Mouse (Mus musculus): ENCODE measurements around the gene Elobl. TPM values are rescaled to one million over a fixed set of nuclear protein-coding genes. Genes with fewer than 3 reads are reported as not detected.

The Elobl gene
- total and polyA plus RNA-seq, 3 experiments: not detected

DNA sequence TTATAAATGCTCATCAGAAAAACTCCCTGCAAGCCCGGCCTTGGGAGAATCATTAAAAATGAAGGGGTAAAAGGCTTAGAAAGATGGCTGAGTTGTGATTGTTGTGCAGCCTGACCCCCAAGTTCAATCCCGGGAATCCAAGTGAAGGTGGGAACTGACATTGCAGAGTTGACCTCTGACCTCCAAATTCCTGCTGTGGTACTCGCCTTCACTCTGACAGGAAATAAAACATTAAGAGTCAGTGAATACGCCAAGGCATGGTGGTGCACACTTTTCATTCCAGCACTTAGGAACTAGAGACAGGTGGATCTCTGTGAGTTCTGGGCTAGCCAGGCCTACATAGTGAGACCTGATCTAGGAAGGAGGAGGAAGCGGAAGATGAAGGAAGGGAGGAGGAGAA lies 38.7 kb upstream of the Elobl start:
- DNase-seq (ENCODE audit: low spot score) (no peak), ATAC-seq (ENCODE audit: extremely low read depth, insufficient number of reproducible peaks, low FRiP score, poor library complexity, severe bottlenecking) (no peak)
- H3K9me3 ChIP-seq (replicated peaks): no peaks in the 10 kb centered on the region
- TF ChIP-seq CTCF (IDR thresholded peaks at IDR 0.05; ENCODE audit: low read depth, low read length) (no peak), GATA2 (IDR thresholded peaks at IDR 0.05; ENCODE audit: borderline replicate concordance, low read depth, low read length) (no peak), GATA1 (IDR thresholded peaks at IDR 0.05; ENCODE audit: borderline replicate concordance, low read length) (no peak)
- H3K27me3 ChIP-seq (ENCODE audit: insufficient read depth, low read length): no peaks in the 10 kb centered on the region
- H3K36me3 ChIP-seq (replicated peaks): peaks cover 94% of the 10 kb centered on the region
- peaks cover 57% of the 10 kb centered on the region for H3K4me1 ChIP-seq (ENCODE audit: insufficient read depth, low read depth, low read length)
- H3K4me3 ChIP-seq (ENCODE audit: low read depth, low read length): no peak overlapping the region

DNA sequence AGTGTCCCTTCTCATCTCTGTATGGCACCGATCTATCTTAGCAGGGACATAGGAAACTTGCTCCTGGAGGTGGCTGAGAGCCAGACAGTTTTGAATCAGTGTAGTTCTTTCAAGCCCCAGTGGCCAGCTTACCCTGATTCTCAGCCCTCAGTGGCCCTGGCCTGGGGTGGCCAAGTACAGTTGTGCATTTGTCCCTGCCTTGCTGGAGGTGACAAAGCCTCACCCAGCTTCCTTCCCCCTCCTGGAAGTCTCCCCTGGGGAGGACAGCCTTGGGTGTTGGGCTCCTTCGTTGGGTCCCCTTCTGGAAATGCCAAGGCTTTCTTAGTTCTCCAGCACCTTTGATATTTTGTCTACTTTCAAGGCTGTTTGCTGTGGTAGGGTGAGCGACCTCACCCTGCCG lies 37.0 kb upstream of the Elobl start:
- H3K4me3 ChIP-seq (ENCODE audit: low read depth, low read length): peak overlapping the region; percentile 53; the same call in 1 of the 2 replicates
- no peak for TF ChIP-seq GATA2 (IDR thresholded peaks at IDR 0.05; ENCODE audit: borderline replicate concordance, low read depth, low read length)
- no peak for TF ChIP-seq TAL1 (conservative IDR thresholded peaks at IDR 0.05; ENCODE audit: low read depth, low read length)
- TF ChIP-seq POLR2AphosphoS5 (IDR thresholded peaks at IDR 0.05; ENCODE audit: insufficient replicate concordance, low read depth, low read length): no peak
- no peak for TF ChIP-seq GATA1 (IDR thresholded peaks at IDR 0.05; ENCODE audit: borderline replicate concordance, low read length)
- no peak for TF ChIP-seq CTCF (IDR thresholded peaks at IDR 0.05; ENCODE audit: low read depth, low read length)
- H3K36me3 ChIP-seq (replicated peaks): peaks cover 79% of the 10 kb centered on the region

GRCm38 (mm10) chr11:89003078-89003477 lies 36.3 kb upstream of the Elobl start:
- ATAC-seq (ENCODE audit: extremely low read depth, insufficient number of reproducible peaks, low FRiP score, poor library complexity, severe bottlenecking): no peak
- peaks cover 66% of the 10 kb centered on the region for H3K4me1 ChIP-seq (ENCODE audit: insufficient read depth, low read depth, low read length)

More for the DNA sequence above, 37.0 kb upstream of the Elobl start:
- no peaks in the 10 kb centered on the region for H3K27me3 ChIP-seq (ENCODE audit: insufficient read depth, low read length)
- H3K9me3 ChIP-seq (replicated peaks): no peaks in the 10 kb centered on the region
- H3K4me1 ChIP-seq (ENCODE audit: insufficient read depth, low read depth, low read length): peaks cover 60% of the 10 kb centered on the region
- ATAC-seq (ENCODE audit: extremely low read depth, insufficient number of reproducible peaks, low FRiP score, poor library complexity, severe bottlenecking) (no peak), DNase-seq (ENCODE audit: low spot score) (no peak)

DNA sequence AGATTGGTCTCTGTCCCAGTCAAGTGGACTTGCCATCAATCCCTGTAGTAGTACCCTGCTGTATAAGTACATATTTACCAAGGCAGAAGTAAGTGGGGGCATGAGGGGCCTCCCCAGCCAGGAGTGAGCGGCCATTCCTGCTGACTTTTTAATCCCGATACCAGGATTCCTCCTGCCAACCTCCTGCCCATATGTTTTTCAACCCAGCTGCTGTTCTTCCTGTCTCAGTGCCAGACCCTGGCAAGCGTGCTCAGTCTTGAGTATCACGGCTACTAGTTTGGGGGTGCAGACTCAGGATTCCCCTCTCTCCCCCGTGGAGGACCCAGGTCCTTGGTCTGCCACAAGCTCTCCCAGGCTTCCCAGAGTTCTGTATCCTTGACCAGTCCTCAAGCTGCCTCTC lies 35.9 kb upstream of the Elobl start:
- Histone ChIP-seq H3K4me1 (ENCODE audit: insufficient read depth, low read depth, low read length) (peaks cover 68% of the 10 kb centered on the region), H3K36me3 (replicated peaks) (peaks cover 69% of the 10 kb centered on the region), H3K9me3 (replicated peaks) (no peaks in the 10 kb centered on the region), H3K4me3 (ENCODE audit: low read depth, low read length) (peak overlapping the region; percentile 64; the same call in 1 of the 2 replicates), H3K27me3 (ENCODE audit: insufficient read depth, low read length) (no peaks in the 10 kb centered on the region)
- no peak for ATAC-seq (ENCODE audit: extremely low read depth, insufficient number of reproducible peaks, low FRiP score, poor library complexity, severe bottlenecking)
- DNase-seq (ENCODE audit: low spot score): no peak
- no peak for TF ChIP-seq GATA1 (IDR thresholded peaks at IDR 0.05; ENCODE audit: borderline replicate concordance, low read length)
- no peak for TF ChIP-seq TAL1 (conservative IDR thresholded peaks at IDR 0.05; ENCODE audit: low read depth, low read length)
- TF ChIP-seq GATA2 (IDR thresholded peaks at IDR 0.05; ENCODE audit: borderline replicate concordance, low read depth, low read length): no peak
- no peak for TF ChIP-seq CTCF (IDR thresholded peaks at IDR 0.05; ENCODE audit: low read depth, low read length)
- no peak for TF ChIP-seq POLR2AphosphoS5 (IDR thresholded peaks at IDR 0.05; ENCODE audit: insufficient replicate concordance, low read depth, low read length)

More at GRCm38 (mm10) chr11:89003078-89003477, 36.3 kb upstream of the Elobl start:
- Histone ChIP-seq H3K9me3 (replicated peaks) (no peaks in the 10 kb centered on the region), H3K36me3 (replicated peaks) (peaks cover 72% of the 10 kb centered on the region), H3K4me3 (ENCODE audit: low read depth, low read length) (peak overlapping the region; percentile 64; the same call in 1 of the 2 replicates), H3K27me3 (ENCODE audit: insufficient read depth, low read length) (no peaks in the 10 kb centered on the region)
- no peak for DNase-seq (ENCODE audit: low spot score)
- TF ChIP-seq TAL1 (conservative IDR thresholded peaks at IDR 0.05; ENCODE audit: low read depth, low read length) (no peak), GATA2 (IDR thresholded peaks at IDR 0.05; ENCODE audit: borderline replicate concordance, low read depth, low read length) (no peak), GATA1 (IDR thresholded peaks at IDR 0.05; ENCODE audit: borderline replicate concordance, low read length) (no peak), CTCF (IDR thresholded peaks at IDR 0.05; ENCODE audit: low read depth, low read length) (no peak), POLR2AphosphoS5 (IDR thresholded peaks at IDR 0.05; ENCODE audit: insufficient replicate concordance, low read depth, low read length) (no peak)

DNA sequence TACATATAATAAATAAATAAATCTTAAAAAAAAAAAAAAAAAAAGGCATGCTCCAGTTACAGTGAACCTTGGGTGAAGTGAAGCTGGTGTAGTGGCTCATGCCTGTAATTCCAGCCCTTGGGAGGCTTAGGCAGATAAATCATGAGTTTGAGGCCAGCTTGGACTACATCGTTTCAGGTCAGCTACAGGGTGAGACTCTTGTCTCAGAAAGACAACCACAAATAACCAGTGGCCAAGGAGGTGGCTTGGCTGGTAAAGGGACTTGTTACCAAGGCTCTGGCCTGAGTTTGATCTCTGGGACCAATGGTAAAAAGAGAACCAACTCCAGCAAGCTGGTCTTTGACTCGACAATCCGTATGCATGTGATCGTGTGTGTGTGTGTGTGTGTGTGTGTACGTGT lies 35.3 kb upstream of the Elobl start:
- ATAC-seq (ENCODE audit: extremely low read depth, insufficient number of reproducible peaks, low FRiP score, poor library complexity, severe bottlenecking) (no peak), DNase-seq (ENCODE audit: low spot score) (no peak)
- no peaks in the 10 kb centered on the region for H3K9me3 ChIP-seq (replicated peaks)
- peak overlapping the region; percentile 64 for H3K4me3 ChIP-seq (ENCODE audit: low read depth, low read length)
- H3K27me3 ChIP-seq (ENCODE audit: insufficient read depth, low read length): no peaks in the 10 kb centered on the region
- peaks cover 63% of the 10 kb centered on the region for H3K36me3 ChIP-seq (replicated peaks)
- no peak for TF ChIP-seq TAL1 (conservative IDR thresholded peaks at IDR 0.05; ENCODE audit: low read depth, low read length)
- no peak for TF ChIP-seq GATA1 (IDR thresholded peaks at IDR 0.05; ENCODE audit: borderline replicate concordance, low read length)
- H3K4me1 ChIP-seq (ENCODE audit: insufficient read depth, low read depth, low read length): peaks cover 69% of the 10 kb centered on the region

DNA sequence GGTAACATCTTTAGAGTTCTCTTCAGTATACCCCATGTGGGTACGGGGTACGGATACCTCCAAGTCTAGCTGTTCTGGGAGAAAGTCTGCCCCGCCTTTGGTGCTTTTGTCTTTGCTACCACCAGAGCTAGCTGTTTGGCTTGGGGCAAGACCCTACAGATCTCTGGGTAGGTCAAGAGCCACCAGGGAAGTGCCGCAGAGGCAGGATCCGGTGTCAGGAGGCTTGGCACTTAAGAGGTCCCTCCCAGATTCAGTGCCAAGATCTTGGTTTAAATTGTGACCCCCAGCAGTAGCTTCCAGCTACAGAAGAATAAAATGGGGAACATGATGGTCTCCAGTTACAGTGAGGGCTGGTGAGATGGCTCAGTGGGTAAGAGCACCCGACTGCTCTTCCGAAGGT lies 34.8 kb upstream of the Elobl start:
- Histone ChIP-seq H3K36me3 (replicated peaks) (peaks cover 60% of the 10 kb centered on the region), H3K27me3 (ENCODE audit: insufficient read depth, low read length) (no peaks in the 10 kb centered on the region), H3K9me3 (replicated peaks) (no peaks in the 10 kb centered on the region), H3K4me3 (ENCODE audit: low read depth, low read length) (peak overlapping the region; percentile 100), H3K4me1 (ENCODE audit: insufficient read depth, low read depth, low read length) (peaks cover 74% of the 10 kb centered on the region)
- ATAC-seq (ENCODE audit: extremely low read depth, insufficient number of reproducible peaks, low FRiP score, poor library complexity, severe bottlenecking): no peak
- DNase-seq (ENCODE audit: low spot score): no peak
- TF ChIP-seq GATA2 (IDR thresholded peaks at IDR 0.05; ENCODE audit: borderline replicate concordance, low read depth, low read length): no peak
- no peak for TF ChIP-seq CTCF (IDR thresholded peaks at IDR 0.05; ENCODE audit: low read depth, low read length)
- no peak for TF ChIP-seq GATA1 (IDR thresholded peaks at IDR 0.05; ENCODE audit: borderline replicate concordance, low read length)
- no peak for TF ChIP-seq POLR2AphosphoS5 (IDR thresholded peaks at IDR 0.05; ENCODE audit: insufficient replicate concordance, low read depth, low read length)
- no peak for TF ChIP-seq TAL1 (conservative IDR thresholded peaks at IDR 0.05; ENCODE audit: low read depth, low read length)

DNA sequence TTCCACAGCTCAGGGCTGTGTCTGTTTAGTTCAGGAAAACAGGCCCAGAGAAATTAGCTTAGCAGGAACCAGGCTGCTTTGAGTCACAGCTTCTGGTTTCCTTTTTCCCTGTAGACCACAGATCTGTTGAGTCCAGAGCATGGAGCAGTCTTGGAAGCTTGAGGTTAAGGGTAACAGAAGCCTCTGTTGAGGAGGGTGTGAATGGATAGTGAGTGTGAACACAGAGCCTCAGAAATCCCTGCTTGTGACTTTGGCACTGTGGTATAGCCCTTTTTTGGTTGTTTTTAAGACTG lies 33.7 kb upstream of the Elobl start:
- ATAC-seq (ENCODE audit: extremely low read depth, insufficient number of reproducible peaks, low FRiP score, poor library complexity, severe bottlenecking) (no peak), DNase-seq (ENCODE audit: low spot score) (no peak)
- Histone ChIP-seq H3K36me3 (replicated peaks) (peaks cover 49% of the 10 kb centered on the region), H3K27me3 (ENCODE audit: insufficient read depth, low read length) (no peaks in the 10 kb centered on the region), H3K4me3 (ENCODE audit: low read depth, low read length) (peak overlapping the region; percentile 100), H3K4me1 (ENCODE audit: insufficient read depth, low read depth, low read length) (peaks cover 70% of the 10 kb centered on the region), H3K9me3 (replicated peaks) (no peaks in the 10 kb centered on the region)
- TF ChIP-seq TAL1 (conservative IDR thresholded peaks at IDR 0.05; ENCODE audit: low read depth, low read length) (no peak), CTCF (IDR thresholded peaks at IDR 0.05; ENCODE audit: low read depth, low read length) (no peak), GATA2 (IDR thresholded peaks at IDR 0.05; ENCODE audit: borderline replicate concordance, low read depth, low read length) (no peak), GATA1 (IDR thresholded peaks at IDR 0.05; ENCODE audit: borderline replicate concordance, low read length) (no peak), POLR2AphosphoS5 (IDR thresholded peaks at IDR 0.05; ENCODE audit: insufficient replicate concordance, low read depth, low read length) (no peak)
